Mouse (Mus musculus) macrophage (primary cell): Measurements from ENCODE around the gene Nop58. TPM values are rescaled to one million over a fixed set of nuclear protein-coding genes. Genes with fewer than 3 reads are reported as not detected.
"Not testable (repeated sequence)": the region's sequence is repeated elsewhere in the genome, so short reads cannot be mapped to it uniquely, and the experiment has no call there.

Source experiments
- H3K27ac ChIP-seq: fragments of 350-480 bp; formaldehyde crosslinking; 2 replicates; pipeline ENCODE4 v1.9.0; 2021
- H3K36me3 ChIP-seq: fragments of 350-480 bp; formaldehyde crosslinking; 2 replicates; pipeline ENCODE4 v1.9.0; 2021; ENCODE audit errors: inconsistent target
- H3K4me3 ChIP-seq: fragments of 350-480 bp; formaldehyde crosslinking; 2 replicates; pipeline ENCODE4 v1.9.0; 2021; ENCODE audit errors: inconsistent target
- H3K79me2 ChIP-seq: fragments of 350-480 bp; formaldehyde crosslinking; 2 replicates; pipeline ENCODE4 v1.9.0; 2021; ENCODE audit errors: inconsistent target
- WGBS: methylation state at CpG from one replicate; pipeline ENCODE4 v1.1.7; 2026; ENCODE audit warnings: inconsistent platforms; ENCODE audit not compliant: missing documents; 5-methylcytosine and 5-hydroxymethylcytosine counted together
- polyA plus RNA-seq: library from polyadenylated mRNA; stranded (reverse); fragments of 250-400 nt; gene quantifications from 3 replicates; pipeline ENCODE4 v1.2.4, GENCODE M21; 2018; ENCODE audit warnings: inconsistent platforms
- total RNA-seq, 78 experiments: library from RNA; depleted of rRNA; stranded (reverse); fragments of 250-400 nt; gene quantifications; 1 replicate in 9 of 78; 2 replicates in 24 of 78; 3 replicates in 43 of 78; 4 replicates in 2 of 78; pipeline ENCODE4 v1.2.4; 2018; ENCODE audit warnings: inconsistent platforms in 56 of 78

The Nop58 gene
- 100 to 1,000 TPM in 1 of 26 experiments, 10 to 100 TPM in 25; 30.5 to 102 (median 53.4) TPM for total RNA-seq (2018; cell fraction: chromatin; rRNA removed)
- total RNA-seq (2018; cell fraction: cytosol; rRNA removed): 10 to 100 TPM; 27.6 to 62.9 (median 37.7) TPM
- total RNA-seq (2018; cell fraction: nucleus; rRNA removed): 100 to 1,000 TPM in 1 of 26 experiments, 10 to 100 TPM in 25; 22.7 to 130 (median 38.5) TPM
- 23.5 to 158 TPM (median 131 TPM) in 3 replicates for polyA plus RNA-seq

DNA sequence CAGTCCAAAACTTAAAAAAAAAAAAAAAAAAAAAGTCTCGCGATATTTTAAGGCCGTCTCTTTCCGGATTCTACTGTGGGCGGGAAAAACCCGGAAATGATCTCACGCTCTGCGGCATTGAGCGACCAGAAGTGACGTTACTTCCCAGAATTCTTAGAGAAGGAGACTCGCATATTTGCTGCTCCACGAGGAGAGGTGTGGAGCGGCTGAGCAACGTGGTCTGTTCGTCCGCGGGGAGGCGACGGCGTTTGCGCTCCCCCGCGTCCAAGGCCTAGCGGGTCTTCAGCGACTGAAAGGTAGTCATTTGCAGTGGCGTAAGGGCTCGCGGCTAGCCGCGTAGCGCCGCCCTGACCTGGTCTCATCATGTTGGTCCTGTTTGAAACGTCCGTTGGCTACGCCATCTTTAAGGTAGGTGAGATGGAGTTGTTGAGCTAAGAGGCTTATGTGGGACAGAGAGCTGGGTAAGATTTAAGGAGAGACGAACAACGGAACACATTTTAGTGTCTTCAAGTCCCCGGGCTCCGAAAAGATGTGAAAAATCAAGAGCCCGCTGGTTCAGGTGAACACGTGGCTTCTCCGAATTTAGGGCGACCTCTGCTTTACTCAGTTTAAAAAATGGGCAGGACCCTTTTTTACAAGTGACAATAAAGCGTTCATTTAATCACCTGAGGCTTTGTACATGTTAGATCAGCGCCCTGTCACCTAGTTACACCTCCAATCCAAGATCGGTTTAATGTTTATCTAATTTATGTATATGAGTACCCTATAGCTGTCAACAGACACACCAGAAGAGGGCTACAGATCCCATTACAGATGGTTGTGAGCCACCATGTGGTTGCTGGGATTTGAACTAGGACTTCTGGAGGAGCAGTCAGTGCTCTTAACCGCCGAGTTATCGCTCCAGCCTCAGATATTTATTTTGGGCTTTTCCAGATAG lies at the start of gene Nop58:
Gene Nop58 (plus strand): TSS at position 153 of the 937 bp plus-strand sequence.
- H3K79me2 ChIP-seq: peaks cover 52% of the 10 kb centered on the region
- no peaks in the 10 kb centered on the region for H3K36me3 ChIP-seq
- H3K27ac ChIP-seq: peak within 1 kb of the TSS; percentile 57
- under 1% methylated on average over 49 of the region's 49 CpGs for WGBS
- H3K4me3 ChIP-seq: peak within 1 kb of the TSS; percentile 94

DNA sequence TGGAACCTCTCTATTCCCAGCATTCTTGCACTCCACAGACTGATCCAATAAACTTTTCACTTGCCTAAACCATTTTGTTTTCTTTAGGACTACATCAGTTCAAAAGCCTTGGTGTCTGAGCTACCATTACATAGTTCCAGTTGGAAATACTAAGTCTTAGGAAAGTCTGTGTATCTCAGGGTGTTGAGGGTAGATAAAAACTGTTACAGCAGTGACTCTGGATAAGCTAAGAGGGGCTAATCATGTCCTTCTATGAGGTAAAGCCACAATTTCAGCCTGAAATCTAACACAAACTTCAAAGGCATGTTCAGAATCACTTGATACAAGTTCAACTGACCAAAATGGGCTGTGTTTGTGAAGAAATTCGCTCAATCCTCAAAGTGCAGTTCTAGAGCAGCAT lies 48.4 kb upstream of the Nop58 start:
- 100% methylated on average over 1 of the region's 1 CpGs for WGBS
- H3K79me2 ChIP-seq: no peaks in the 10 kb centered on the region
- H3K36me3 ChIP-seq: peaks cover 8% of the 10 kb centered on the region
- no peak overlapping the region for H3K27ac ChIP-seq
- no peak overlapping the region for H3K4me3 ChIP-seq

DNA sequence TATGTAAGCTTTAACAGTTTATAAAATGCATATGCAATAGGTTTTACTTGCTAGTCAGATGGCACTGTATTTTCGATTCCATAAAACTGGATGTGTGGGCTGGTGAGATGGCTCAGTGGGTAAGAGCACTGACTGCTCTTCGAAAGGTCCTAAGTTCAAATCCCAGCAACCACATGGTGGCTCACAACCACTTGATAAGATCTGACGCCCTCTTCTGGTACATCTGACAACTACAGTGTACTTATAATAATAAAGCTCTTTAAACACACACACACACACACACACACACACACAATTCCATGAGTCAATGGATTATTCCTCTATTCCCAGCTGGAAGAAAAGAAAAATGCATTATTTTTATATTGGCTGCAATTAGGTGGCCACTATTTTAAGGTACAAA lies 46.4 kb upstream of the Nop58 start:
- Histone ChIP-seq H3K36me3 (peaks cover 26% of the 10 kb centered on the region), H3K4me3 (no peak overlapping the region), H3K79me2 (no peaks in the 10 kb centered on the region), H3K27ac (no peak overlapping the region)
- WGBS: 95% methylated on average over 3 of the region's 3 CpGs

DNA sequence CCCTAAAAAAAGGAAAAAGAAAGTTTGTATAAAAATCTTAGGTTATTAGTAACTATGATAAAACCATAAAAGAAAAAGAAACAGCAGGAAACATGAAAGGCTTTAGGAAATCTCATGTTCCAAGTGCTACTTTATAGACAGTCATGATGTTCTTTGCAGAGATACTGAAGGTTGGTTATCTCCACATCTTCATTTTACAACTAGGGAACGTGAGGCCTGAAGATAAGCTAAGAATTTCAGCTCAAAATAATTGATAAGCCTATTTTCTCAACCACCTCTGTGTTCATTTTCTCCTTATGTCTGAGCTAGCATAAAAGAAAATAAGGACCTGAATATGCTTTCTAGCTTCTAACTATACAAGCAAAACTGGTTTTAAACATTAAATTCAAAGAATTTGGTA lies 42.3 kb upstream of the Nop58 start:
- 71% methylated on average over 1 of the region's 1 CpGs for WGBS
- H3K79me2 ChIP-seq: no peaks in the 10 kb centered on the region
- H3K36me3 ChIP-seq: peaks cover 36% of the 10 kb centered on the region
- H3K27ac ChIP-seq: no peak overlapping the region
- no peak overlapping the region for H3K4me3 ChIP-seq

DNA sequence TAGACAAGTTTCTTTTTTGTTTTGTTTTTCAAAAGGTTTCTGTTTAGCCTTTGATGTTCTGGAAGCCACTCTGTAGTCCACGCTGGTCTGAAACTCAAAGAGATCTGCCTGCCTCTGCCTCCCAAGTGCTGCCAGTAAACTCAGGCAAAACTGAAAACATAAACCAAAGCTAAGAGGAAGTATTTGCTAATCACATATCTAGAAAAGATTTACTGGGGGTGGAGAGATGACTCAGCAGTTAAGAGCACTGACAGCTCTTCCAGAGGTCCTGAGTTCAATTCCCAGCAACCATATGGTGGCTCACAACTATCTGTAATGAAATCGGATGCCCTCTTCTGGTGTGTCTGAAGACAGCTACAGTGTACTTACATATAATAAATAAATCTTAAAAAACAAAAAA lies 38.3 kb upstream of the Nop58 start:
- WGBS: 83% methylated on average over 2 of the region's 2 CpGs

DNA sequence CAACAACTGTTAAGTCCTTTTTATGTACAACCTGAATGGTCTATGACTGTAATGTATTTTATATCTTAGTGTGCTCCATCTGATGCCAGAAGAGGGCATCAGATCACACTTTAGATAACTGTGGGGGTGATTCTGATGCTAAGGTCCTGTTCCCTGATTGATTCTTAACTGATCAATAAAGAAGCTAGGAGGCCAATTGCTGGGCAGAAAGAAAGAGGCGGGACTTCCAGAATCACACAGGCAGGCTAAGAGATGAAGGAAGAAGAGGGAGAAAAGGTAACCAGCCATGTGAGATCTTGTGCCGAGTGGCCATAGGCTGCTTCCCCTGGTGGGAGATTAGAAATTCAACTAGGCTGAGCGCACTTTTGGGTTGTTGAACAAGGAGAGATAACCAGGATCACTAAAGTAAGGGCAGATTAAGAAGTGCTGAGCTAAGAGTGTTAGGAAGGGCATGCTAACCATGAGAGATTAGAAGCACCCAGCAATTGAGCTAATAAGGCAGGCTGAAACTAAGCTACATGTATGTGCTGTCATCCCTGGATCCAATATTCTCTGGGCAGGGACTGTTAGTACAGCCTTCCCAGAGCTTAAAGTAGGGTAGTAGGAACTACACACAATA lies 33.5 kb upstream of the Nop58 start:
- Histone ChIP-seq H3K4me3 (no peak overlapping the region), H3K79me2 (peaks cover 21% of the 10 kb centered on the region), H3K36me3 (peaks cover 39% of the 10 kb centered on the region), H3K27ac (no peak overlapping the region)
- 100% methylated on average over 3 of the region's 3 CpGs for WGBS

More for the DNA sequence above, 38.3 kb upstream of the Nop58 start:
- not testable (repeated sequence) for H3K4me3 ChIP-seq, H3K79me2 ChIP-seq, H3K27ac ChIP-seq
- H3K36me3 ChIP-seq: peaks cover 36% of the 10 kb centered on the region

DNA sequence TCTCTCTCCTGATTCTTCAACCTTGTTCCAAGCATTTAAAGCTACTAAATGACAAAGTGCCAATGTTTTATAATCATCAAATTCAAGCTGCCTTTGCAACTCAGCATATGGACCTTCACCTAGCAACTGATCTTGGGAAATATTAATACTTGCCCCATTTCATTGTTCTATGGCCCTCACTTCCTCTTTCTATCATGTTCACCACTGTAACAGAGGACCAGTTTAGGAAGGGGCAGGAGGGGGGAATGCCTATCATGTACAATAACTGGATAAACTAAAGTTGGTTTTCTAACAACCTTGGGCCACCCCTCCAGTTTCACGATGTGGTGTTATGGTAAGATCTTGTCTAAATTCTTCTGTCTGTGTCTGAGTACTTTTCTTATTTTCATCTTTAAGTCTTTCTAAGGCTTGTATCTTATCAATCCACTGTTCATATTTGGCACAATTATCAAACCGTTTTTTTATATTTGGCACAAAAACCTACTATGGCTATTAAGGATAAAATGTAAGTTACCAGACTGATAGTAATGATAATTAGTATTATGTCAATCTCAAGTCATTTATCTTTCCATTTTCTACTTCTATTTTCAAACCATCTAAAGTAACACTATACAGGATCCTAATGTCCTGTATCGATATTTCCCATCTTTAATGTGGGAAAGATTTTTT lies 31.4 kb upstream of the Nop58 start:
- peaks cover 39% of the 10 kb centered on the region for H3K36me3 ChIP-seq
- H3K79me2 ChIP-seq: peaks cover 42% of the 10 kb centered on the region
- 97% methylated on average over 3 of the region's 3 CpGs for WGBS
- no peak overlapping the region for H3K4me3 ChIP-seq
- H3K27ac ChIP-seq: no peak overlapping the region

DNA sequence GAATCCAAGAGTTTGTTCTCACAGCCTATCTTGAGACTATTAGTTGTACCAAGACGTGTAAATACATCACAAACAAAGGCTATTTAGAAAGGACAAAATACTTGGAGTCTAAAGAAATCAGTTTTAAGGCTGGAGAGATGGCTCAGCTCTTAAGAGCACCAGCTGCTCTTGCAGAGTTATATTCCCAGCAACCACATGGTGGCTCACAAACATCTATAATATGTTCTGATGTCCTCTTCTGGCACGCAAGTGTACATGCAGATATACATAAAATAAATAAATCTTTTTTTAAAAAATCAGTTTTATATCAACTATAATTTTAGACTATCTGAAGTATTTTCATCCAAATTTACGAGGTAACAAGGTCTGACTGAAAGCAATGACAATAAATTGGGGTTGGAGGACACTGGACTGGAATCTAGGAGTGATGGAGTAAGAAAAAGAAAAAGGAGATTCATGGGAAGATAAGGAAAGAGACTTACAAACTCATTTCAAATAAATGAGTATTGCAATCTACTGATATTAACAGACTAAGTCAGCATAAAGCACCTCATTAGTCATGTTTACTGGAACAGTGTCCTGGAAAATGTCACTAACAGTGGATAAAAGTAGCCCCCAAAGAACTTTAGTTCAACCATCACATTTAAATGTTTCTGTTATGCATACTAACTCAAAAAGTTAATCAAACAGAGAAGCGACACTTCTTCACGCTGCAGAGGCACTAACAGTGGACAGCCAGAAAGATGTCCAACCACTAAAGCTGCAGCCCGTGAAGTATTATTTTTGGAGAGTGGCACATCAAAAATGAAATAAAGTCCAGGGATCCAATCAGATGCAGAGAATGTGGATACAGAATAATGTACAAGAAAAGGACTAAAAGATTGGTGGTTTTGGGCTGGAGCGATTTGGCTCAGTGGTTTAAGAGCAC lies 28.3 kb upstream of the Nop58 start:
- no peak overlapping the region for H3K27ac ChIP-seq
- H3K4me3 ChIP-seq: no peak overlapping the region
- H3K36me3 ChIP-seq: peaks cover 29% of the 10 kb centered on the region
- peaks cover 73% of the 10 kb centered on the region for H3K79me2 ChIP-seq
- WGBS: 95% methylated on average over 7 of the region's 7 CpGs

DNA sequence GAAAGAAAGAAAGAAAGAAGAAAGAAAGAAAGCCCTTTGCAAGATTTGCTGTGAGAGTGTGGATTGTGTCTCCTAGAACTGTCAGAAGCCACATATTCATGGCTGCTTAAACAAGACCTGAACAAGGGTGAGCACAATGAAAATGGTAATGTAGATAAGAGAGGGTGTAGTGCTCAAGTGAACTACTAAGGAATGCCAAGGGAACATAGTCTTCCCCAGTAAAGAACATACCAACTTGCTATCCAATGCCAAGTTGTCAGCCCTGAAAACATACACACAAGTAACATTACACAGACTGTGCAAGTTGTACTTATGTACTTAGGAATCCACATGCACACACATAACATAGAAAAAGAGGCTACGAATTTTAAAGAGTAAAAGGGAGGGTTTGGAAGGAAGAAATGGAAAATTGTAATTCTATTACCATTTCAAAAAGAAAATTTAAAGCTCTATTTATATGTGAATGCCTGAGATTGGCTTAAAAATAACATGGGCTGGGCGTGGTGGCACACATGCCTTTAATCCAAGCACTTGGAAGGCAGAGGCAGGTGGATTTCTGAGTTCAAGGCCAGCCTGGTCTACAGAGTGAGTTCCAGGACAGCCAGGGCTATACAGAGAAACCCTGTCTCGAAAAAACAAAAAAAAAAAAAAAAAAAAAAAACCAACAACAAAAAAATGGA lies 21.2 kb upstream of the Nop58 start:
- H3K27ac ChIP-seq: no peak overlapping the region
- WGBS: 97% methylated on average over 2 of the region's 3 CpGs

DNA sequence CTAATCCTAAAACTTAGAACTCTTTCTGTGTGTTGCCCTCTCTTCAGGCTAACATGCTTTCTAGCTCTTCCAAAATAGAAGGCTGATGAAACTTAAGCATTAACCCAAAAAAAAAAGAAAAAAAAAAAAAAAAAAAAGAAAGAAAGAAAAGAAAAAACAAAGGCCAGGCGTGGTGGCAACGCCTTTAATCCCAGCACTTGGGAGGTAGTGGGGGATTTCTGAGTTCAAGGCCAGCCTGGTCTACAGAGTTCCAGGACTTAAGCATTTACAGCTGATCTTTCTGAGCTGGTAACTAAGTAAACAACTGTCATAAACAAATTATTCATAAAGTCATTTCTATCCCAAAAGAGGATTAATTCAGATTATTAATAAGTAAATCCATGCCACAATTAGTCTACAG lies 15.9 kb upstream of the Nop58 start:
- no peaks in the 10 kb centered on the region for H3K36me3 ChIP-seq
- no peak overlapping the region for H3K27ac ChIP-seq
- WGBS: 94% methylated on average over 2 of the region's 2 CpGs
- H3K4me3 ChIP-seq: no peak overlapping the region
- H3K79me2 ChIP-seq: peaks cover 81% of the 10 kb centered on the region

More for the DNA sequence above, 21.2 kb upstream of the Nop58 start:
- no peak overlapping the region for H3K4me3 ChIP-seq
- H3K36me3 ChIP-seq: no peaks in the 10 kb centered on the region
- H3K79me2 ChIP-seq: peaks cover 100% of the 10 kb centered on the region

DNA sequence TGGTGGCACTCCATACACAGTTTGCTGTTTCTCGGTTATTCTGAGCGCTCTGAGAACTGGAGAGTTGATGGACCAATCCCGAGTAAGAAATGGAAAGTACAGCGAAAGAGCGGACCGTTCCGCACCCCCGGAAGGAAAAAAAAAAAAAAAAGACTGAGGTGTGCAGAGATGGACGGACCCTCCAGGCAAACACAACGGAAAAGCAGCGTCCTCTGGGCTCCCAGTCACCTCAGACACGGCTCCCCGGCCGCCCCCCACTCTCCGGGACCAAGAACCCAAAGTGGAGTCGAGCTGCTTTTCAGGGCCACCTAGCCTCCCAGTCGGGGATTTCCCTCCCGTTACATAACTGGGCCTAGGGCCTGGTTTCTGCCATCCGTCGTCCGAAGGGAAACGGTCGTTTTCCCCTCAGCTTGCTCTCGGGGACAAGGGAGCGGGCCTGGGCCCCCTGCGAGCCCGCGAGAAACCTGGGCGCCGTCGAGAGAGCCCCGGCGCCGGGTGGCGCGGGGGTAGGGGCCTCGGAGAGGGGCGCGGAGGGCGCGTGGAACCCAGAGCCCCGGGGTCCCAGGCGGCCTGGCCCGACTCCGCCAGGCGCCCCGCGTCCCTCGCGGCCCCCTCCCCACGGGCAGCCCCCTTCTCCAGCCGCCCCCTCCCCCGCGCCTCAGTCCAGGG lies 14.7 kb upstream of the Nop58 start:
- peaks cover 68% of the 10 kb centered on the region for H3K79me2 ChIP-seq
- H3K4me3 ChIP-seq: peak overlapping the region; percentile 98
- peak overlapping the region; percentile 57 for H3K27ac ChIP-seq
- under 1% methylated on average over 47 of the region's 54 CpGs for WGBS
- H3K36me3 ChIP-seq: no peaks in the 10 kb centered on the region

DNA sequence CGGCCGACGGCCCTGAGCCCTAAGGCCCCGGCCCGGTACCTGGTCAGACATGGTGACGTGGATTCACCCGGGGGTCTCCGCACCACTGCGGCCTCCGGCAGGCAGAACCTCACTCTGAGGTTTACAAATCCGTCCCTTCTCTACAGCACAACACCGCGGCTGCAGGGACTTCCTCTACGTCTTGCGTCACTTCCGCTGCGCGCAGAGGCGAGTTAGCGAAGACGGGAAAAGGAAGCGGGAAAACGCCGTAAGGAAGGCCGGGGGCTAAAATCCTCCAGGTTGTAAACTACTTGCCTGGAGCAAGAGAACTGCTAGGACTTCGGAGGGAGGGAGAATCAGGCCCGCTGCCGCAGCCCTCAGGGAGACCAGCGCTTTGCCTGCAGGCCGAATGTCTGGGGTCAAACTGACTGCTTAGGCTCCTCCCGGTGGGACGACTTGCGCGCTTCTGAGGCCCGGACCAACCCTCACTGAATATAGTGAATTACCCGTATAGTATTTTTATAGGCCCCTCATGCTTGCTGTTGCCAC lies 14.1 kb upstream of the Nop58 start, which contains the start of gene Sumo1:
Gene Sumo1 (minus strand): TSS at position 194 of the 528 bp plus-strand sequence.
- WGBS: 1% methylated on average over 35 of the region's 36 CpGs
- no peaks in the 10 kb centered on the region for H3K36me3 ChIP-seq
- peak within 1 kb of the TSS; percentile 98 for H3K4me3 ChIP-seq
- H3K27ac ChIP-seq: peak within 1 kb of the TSS; percentile 83
- H3K79me2 ChIP-seq: peaks cover 62% of the 10 kb centered on the region
